Mouse (Mus musculus): ENCODE measurements around the gene Zkscan16. TPM values are rescaled to one million over a fixed set of nuclear protein-coding genes. Genes with fewer than 3 reads are reported as not detected.

Gene Zkscan16
- polyA plus RNA-seq, 1 experiment from 2014 or later: 0.84 TPM

GRCm38 (mm10) chr4:58963271-58963670 lies 19.8 kb downstream of the Zkscan16 start:
- 88% methylated on average over 4 of the region's 4 CpGs for WGBS
- Histone ChIP-seq H3K36me3 (ENCODE audit: control insufficient read depth, insufficient read depth, low read length) (no peaks in the 10 kb centered on the region), H3K4me2 (ENCODE audit: low read depth, low read length) (no peak overlapping the region), H3K4me1 (ENCODE audit: control insufficient read depth, insufficient read depth, low read length) (no peaks in the 10 kb centered on the region), H3K27me3 (ENCODE audit: control insufficient read depth, insufficient read depth, low read length) (no peaks in the 10 kb centered on the region), H3K9me3 (replicated peaks; ENCODE audit: control insufficient read depth, low read length) (no peaks in the 10 kb centered on the region), H3K4me3 (replicated peaks; ENCODE audit: low read length) (no peak overlapping the region), H3K27ac (ENCODE audit: low read length) (no peak overlapping the region), H3K9ac (ENCODE audit: low read length) (no peak overlapping the region)
- ATAC-seq (ENCODE audit: insufficient read depth, low FRiP score): no peak

GRCm38 (mm10) chr4:58965136-58965535 lies 21.7 kb downstream of the Zkscan16 start:
- no peak overlapping the region for H3K9ac ChIP-seq (ENCODE audit: low read length)
- no peaks in the 10 kb centered on the region for H3K36me3 ChIP-seq (ENCODE audit: control insufficient read depth, insufficient read depth, low read length)
- H3K4me1 ChIP-seq (ENCODE audit: control insufficient read depth, insufficient read depth, low read length): no peaks in the 10 kb centered on the region
- no peak for ATAC-seq (ENCODE audit: insufficient read depth, low FRiP score)
- no peak overlapping the region for H3K4me3 ChIP-seq (replicated peaks; ENCODE audit: low read length)
- no peaks in the 10 kb centered on the region for H3K9me3 ChIP-seq (replicated peaks; ENCODE audit: control insufficient read depth, low read length)
- no peak overlapping the region for H3K27ac ChIP-seq (ENCODE audit: low read length)
- 84% methylated on average over 1 of the region's 1 CpGs for WGBS
- H3K27me3 ChIP-seq (ENCODE audit: control insufficient read depth, insufficient read depth, low read length): no peaks in the 10 kb centered on the region
- no peak overlapping the region for H3K4me2 ChIP-seq (ENCODE audit: low read depth, low read length)

GRCm38 (mm10) chr4:58970678-58971077 lies 27.2 kb downstream of the Zkscan16 start:
- no peak overlapping the region for H3K27ac ChIP-seq (ENCODE audit: low read length)
- H3K36me3 ChIP-seq (ENCODE audit: control insufficient read depth, insufficient read depth, low read length): peaks cover 21% of the 10 kb centered on the region; the same call in 1 of the 2 replicates
- 85% methylated on average over 4 of the region's 4 CpGs for WGBS
- no peaks in the 10 kb centered on the region for H3K4me1 ChIP-seq (ENCODE audit: control insufficient read depth, insufficient read depth, low read length)
- H3K9ac ChIP-seq (ENCODE audit: low read length): no peak overlapping the region
- H3K4me3 ChIP-seq (replicated peaks; ENCODE audit: low read length): no peak overlapping the region
- peak; percentile 37; the same call in 1 of the 2 replicates for ATAC-seq (ENCODE audit: insufficient read depth, low FRiP score)
- H3K27me3 ChIP-seq (ENCODE audit: control insufficient read depth, insufficient read depth, low read length): no peaks in the 10 kb centered on the region
- H3K9me3 ChIP-seq (replicated peaks; ENCODE audit: control insufficient read depth, low read length): no peaks in the 10 kb centered on the region
- no peak overlapping the region for H3K4me2 ChIP-seq (ENCODE audit: low read depth, low read length)

- no peak overlapping the region for H3K9ac ChIP-seq (ENCODE audit: low read length)
Measured at GRCm38 (mm10) chr4:58975711-58976110, 32.3 kb downstream of the Zkscan16 start.

GRCm38 (mm10) chr4:58981421-58981820 lies 38.0 kb downstream of the Zkscan16 start:
- Histone ChIP-seq H3K4me1 (ENCODE audit: control insufficient read depth, insufficient read depth, low read length) (peaks cover 3% of the 10 kb centered on the region), H3K27me3 (ENCODE audit: control insufficient read depth, insufficient read depth, low read length) (no peaks in the 10 kb centered on the region), H3K36me3 (ENCODE audit: control insufficient read depth, insufficient read depth, low read length) (0 out of 2 replicates have a peak, but pooled peaks cover 3% of the 10 kb centered on the region), H3K4me3 (replicated peaks; ENCODE audit: low read length) (no peak overlapping the region), H3K9ac (ENCODE audit: low read length) (no peak overlapping the region), H3K9me3 (replicated peaks; ENCODE audit: control insufficient read depth, low read length) (no peaks in the 10 kb centered on the region), H3K27ac (ENCODE audit: low read length) (no peak overlapping the region), H3K4me2 (ENCODE audit: low read depth, low read length) (no peak overlapping the region)
- WGBS: 84% methylated on average over 6 of the region's 6 CpGs
- ATAC-seq (ENCODE audit: insufficient read depth, low FRiP score): no peak

More at GRCm38 (mm10) chr4:58975711-58976110, 32.3 kb downstream of the Zkscan16 start:
- ATAC-seq (ENCODE audit: insufficient read depth, low FRiP score): no peak
- Histone ChIP-seq H3K36me3 (ENCODE audit: control insufficient read depth, insufficient read depth, low read length) (peaks cover 23% of the 10 kb centered on the region; the same call in 1 of the 2 replicates), H3K9me3 (replicated peaks; ENCODE audit: control insufficient read depth, low read length) (no peaks in the 10 kb centered on the region), H3K27me3 (ENCODE audit: control insufficient read depth, insufficient read depth, low read length) (no peaks in the 10 kb centered on the region), H3K4me1 (ENCODE audit: control insufficient read depth, insufficient read depth, low read length) (no peaks in the 10 kb centered on the region), H3K4me2 (ENCODE audit: low read depth, low read length) (no peak overlapping the region), H3K4me3 (replicated peaks; ENCODE audit: low read length) (no peak overlapping the region), H3K27ac (ENCODE audit: low read length) (no peak overlapping the region)
- 80% methylated on average over 5 of the region's 5 CpGs for WGBS

GRCm38 (mm10) chr4:58982806-58983205 lies 39.4 kb downstream of the Zkscan16 start:
- no peak overlapping the region for H3K9ac ChIP-seq (ENCODE audit: low read length)
- H3K27me3 ChIP-seq (ENCODE audit: control insufficient read depth, insufficient read depth, low read length): no peaks in the 10 kb centered on the region
- peaks cover 12% of the 10 kb centered on the region for H3K4me1 ChIP-seq (ENCODE audit: control insufficient read depth, insufficient read depth, low read length)
- no peak for ATAC-seq (ENCODE audit: insufficient read depth, low FRiP score)
- no peaks in the 10 kb centered on the region for H3K9me3 ChIP-seq (replicated peaks; ENCODE audit: control insufficient read depth, low read length)
- no peak overlapping the region for H3K4me2 ChIP-seq (ENCODE audit: low read depth, low read length)
- H3K27ac ChIP-seq (ENCODE audit: low read length): no peak overlapping the region
- no peak overlapping the region for H3K4me3 ChIP-seq (replicated peaks; ENCODE audit: low read length)
- 0 out of 2 replicates have a peak, but pooled peaks cover 3% of the 10 kb centered on the region for H3K36me3 ChIP-seq (ENCODE audit: control insufficient read depth, insufficient read depth, low read length)
- 86% methylated on average over 8 of the region's 8 CpGs for WGBS

- Histone ChIP-seq H3K27me3 (ENCODE audit: control insufficient read depth, insufficient read depth, low read length) (no peaks in the 10 kb centered on the region), H3K27ac (ENCODE audit: low read length) (peak overlapping the region; percentile 64), H3K4me1 (ENCODE audit: control insufficient read depth, insufficient read depth, low read length) (peaks cover 14% of the 10 kb centered on the region), H3K4me3 (replicated peaks; ENCODE audit: low read length) (peak overlapping the region; percentile 20; the same call in 1 of the 2 replicates), H3K9me3 (replicated peaks; ENCODE audit: control insufficient read depth, low read length) (no peaks in the 10 kb centered on the region), H3K4me2 (ENCODE audit: low read depth, low read length) (peak overlapping the region; percentile 17; the same call in 1 of the 2 replicates), H3K9ac (ENCODE audit: low read length) (no peak overlapping the region), H3K36me3 (ENCODE audit: control insufficient read depth, insufficient read depth, low read length) (0 out of 2 replicates have a peak, but pooled peaks cover 3% of the 10 kb centered on the region)
- ATAC-seq (ENCODE audit: insufficient read depth, low FRiP score): peak; percentile 81
- 17% methylated on average over 7 of the region's 7 CpGs for WGBS
Measured at GRCm38 (mm10) chr4:58985157-58985648, 41.8 kb downstream of the Zkscan16 start.

- H3K4me3 ChIP-seq (replicated peaks; ENCODE audit: low read length): peak within 1 kb of the TSS; percentile 76
- ATAC-seq (ENCODE audit: insufficient read depth, low FRiP score): peak; percentile 84
- H3K36me3 ChIP-seq (ENCODE audit: control insufficient read depth, insufficient read depth, low read length): no peaks in the 10 kb centered on the region
- no peaks in the 10 kb centered on the region for H3K27me3 ChIP-seq (ENCODE audit: control insufficient read depth, insufficient read depth, low read length)
- H3K4me1 ChIP-seq (ENCODE audit: control insufficient read depth, insufficient read depth, low read length): peaks cover 14% of the 10 kb centered on the region
- H3K27ac ChIP-seq (ENCODE audit: low read length): peak within 1 kb of the TSS; percentile 88
- no peaks in the 10 kb centered on the region for H3K9me3 ChIP-seq (replicated peaks; ENCODE audit: control insufficient read depth, low read length)
- peak within 1 kb of the TSS; percentile 70 for H3K4me2 ChIP-seq (ENCODE audit: low read depth, low read length)
- H3K9ac ChIP-seq (ENCODE audit: low read length): peak within 1 kb of the TSS; percentile 83
- WGBS: 1% methylated on average over 28 of the region's 28 CpGs
Measured at GRCm38 (mm10) chr4:58986540-58987190, 43.2 kb downstream of the Zkscan16 start, which contains the start of gene Ptgr1. Ptgr1 (minus strand) TSS chr4:58987119.

- Histone ChIP-seq H3K27ac (ENCODE audit: low read length) (no peak overlapping the region), H3K4me3 (replicated peaks; ENCODE audit: low read length) (no peak overlapping the region), H3K4me2 (ENCODE audit: low read depth, low read length) (no peak overlapping the region), H3K9me3 (replicated peaks; ENCODE audit: control insufficient read depth, low read length) (no peaks in the 10 kb centered on the region), H3K36me3 (ENCODE audit: control insufficient read depth, insufficient read depth, low read length) (no peaks in the 10 kb centered on the region), H3K9ac (ENCODE audit: low read length) (no peak overlapping the region), H3K4me1 (ENCODE audit: control insufficient read depth, insufficient read depth, low read length) (peaks cover 14% of the 10 kb centered on the region), H3K27me3 (ENCODE audit: control insufficient read depth, insufficient read depth, low read length) (no peaks in the 10 kb centered on the region)
- whole genome bisulfite sequencing: 78% methylated on average over 7 of the region's 7 CpGs
- no peak for ATAC-seq (ENCODE audit: insufficient read depth, low FRiP score)
Measured at GRCm38 (mm10) chr4:58989303-58989898, 46.0 kb downstream of the Zkscan16 start.
